Mouse (Mus musculus) left cerebral cortex, postnatal 4 days (tissue): ENCODE results near the gene Mylk. TPM values are rescaled to one million over a fixed set of nuclear protein-coding genes. Genes with fewer than 3 reads are reported as not detected.
A peak's percentile ranks its signal among the peaks of the same experiment; 100 is the strongest.
"Not testable (repeated sequence)": the region's sequence is repeated elsewhere in the genome, so short reads cannot be mapped to it uniquely, and the experiment has no call there.

Source experiments
- DNase-seq: peaks from one replicate; pipeline ENCODE4 v3.0.0-alpha.2; 2022
- intact Hi-C: fragments of 180-260 bp; cut with DNase I; formaldehyde crosslinking; loops from one replicate; pipeline ENCODE4 v1.15.1; 2025
- total RNA-seq, 2 experiments: library from RNA; stranded (reverse); gene quantifications; 2 replicates each; pipeline ENCODE4 v1.2.3; 2021

Mylk gene
- 1 to 10 TPM; 6.6 to 8.6 TPM for total RNA-seq

DNA sequence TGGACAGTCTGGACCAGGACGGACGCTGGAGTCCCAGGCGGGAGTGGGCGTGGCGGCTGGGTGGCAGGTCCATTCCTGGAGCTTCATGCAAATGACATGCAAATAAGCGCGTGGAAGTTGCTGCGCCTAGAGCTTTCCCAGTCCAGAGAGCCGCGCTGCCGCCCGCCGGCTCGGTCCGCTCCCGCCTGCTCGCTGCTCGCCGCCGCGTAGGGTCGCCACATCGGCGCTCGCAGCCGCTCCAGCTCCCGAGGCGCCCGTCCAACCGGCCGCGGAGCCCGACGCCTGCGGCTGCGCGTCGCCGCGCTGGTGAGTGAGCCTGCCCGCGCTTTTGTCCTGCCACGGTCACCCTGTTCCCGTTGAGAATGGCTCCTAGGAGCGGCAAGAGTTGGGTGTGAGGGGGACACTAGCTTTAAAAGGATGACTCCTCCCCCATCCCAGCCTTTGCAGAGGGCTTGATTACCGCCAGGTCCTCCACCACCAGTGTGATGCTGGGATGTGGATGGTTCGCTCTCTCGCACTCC lies at the start of gene Mylk:
Gene Mylk, plus strand, starts transcription at position 146 of the 521 bp plus-strand sequence.
- intact Hi-C loops: no loop called here
- peak; percentile 80 for DNase-seq

DNA sequence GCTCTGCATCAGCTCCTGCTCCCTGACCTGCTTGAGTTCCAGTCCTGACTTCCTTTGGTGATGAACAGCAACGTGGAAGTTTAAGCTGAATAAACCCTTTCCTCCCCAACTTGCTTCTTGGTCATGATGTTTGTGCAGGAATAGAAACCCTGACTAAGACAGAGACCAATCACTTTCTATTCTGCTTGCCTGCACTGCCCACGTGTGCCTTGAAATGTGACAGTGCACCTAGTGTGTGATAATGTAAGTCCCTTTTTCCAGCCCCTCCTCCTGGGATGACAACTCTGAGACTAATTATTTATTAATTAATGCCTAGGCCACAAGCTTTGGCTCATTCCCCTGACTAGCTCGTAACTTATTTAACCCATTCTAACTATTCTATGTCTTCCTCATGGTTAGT lies 46.3 kb upstream of the Mylk start:
- intact Hi-C loops: loop anchor here (10.0 kb wide), 2 partner anchors 354 to 504 kb away; no protein-coding TSS in a partner anchor
- not testable (repeated sequence) for DNase-seq

DNA sequence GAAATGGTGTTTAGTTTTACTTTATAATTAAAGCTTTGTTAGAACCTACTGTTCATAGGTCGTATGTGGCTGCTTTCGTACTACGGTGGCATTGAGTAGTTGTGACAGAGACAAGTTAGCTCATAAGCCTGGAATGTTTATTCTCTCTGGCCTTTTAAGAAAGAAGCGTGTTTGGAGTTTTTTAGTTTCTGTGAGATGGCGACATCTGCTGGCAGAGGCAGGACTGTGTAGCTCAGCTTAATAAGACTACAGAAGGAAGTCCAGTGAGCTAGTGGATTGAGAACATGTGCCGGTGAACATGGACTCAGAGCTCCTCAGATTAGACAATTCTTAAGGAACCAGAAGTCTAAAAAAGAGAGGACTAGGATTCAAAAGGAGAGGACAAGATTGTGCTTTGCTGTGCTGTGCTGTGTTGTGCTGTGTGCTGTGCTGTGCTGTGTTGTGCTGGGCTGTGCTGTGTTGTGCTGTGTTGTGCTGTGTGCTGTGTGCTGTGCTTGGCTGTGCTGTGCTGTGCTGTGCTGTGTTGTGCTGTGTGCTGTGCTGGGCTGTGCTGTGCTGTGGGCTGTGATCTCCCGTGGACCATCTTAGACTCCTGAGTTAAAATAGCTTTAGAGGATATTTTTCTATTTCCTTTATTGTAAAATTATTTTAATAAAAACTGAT lies 44.7 kb upstream of the Mylk start:
- peak; percentile 62 for DNase-seq
- intact Hi-C loops: no loop called here

DNA sequence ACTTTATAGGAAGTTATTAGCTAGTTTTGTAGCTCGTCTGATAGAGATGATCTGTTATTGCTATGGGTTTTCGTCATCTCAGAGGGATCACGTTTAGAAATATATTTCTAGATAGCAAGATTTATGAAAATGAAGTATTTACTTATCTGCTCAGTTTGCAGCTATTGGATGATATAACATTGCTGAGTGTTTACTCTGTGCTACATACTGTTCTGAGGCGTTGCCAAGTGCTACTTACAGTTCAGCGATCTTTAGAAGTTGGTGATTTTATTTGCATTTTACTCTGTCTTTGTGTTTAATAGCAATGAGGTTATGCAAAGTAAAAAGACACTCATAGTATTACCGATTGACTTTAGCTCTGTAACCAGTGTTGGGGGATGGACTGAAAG lies 44.2 kb upstream of the Mylk start:
- intact Hi-C loops: no loop called here

DNA sequence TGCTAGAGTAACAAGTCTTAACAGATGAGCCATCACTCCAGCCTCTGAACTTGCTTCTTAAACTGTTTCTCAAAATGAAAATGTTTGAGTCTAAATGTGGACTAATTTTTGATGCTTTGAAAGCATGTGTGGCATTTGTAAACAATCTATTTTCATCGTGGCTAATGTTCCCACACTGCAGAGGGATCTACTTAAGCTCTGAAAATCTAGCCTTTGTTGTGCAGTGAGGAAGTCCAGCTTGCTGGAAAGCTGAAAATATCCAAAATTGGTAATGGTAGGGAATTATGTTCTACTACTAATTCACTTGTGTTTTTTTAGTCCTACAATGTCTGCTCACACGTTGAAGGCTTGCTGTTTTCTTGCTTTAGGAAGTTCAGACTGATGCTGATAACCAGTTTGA lies 39.0 kb upstream of the Mylk start:
- no peak for DNase-seq
- intact Hi-C loops: no loop called here

More for the DNA sequence above, 44.2 kb upstream of the Mylk start:
- no peak for DNase-seq

DNA sequence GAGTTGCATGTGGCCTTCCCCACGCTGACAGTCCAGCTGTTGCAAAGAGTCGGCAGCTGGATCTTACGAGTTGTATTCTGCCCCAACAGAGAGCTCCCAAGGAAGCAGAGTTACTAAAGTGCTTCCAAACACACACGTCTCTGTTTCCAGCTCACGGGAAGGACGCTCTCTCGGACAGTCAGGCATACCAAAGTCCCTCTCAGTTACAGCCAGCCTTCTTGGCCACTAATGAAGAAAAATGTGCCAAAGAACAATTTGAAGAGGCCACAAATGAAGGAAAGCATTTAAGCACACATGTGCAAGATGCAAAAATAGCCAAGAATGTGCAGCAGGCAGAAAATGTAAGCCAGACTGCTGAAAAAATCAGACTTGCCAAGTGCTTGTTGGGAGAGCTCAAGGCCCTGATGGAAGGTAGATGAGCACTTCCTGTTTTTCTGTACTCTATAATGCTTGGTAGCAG lies 38.5 kb upstream of the Mylk start:
- intact Hi-C loops: no loop called here
- no peak for DNase-seq

DNA sequence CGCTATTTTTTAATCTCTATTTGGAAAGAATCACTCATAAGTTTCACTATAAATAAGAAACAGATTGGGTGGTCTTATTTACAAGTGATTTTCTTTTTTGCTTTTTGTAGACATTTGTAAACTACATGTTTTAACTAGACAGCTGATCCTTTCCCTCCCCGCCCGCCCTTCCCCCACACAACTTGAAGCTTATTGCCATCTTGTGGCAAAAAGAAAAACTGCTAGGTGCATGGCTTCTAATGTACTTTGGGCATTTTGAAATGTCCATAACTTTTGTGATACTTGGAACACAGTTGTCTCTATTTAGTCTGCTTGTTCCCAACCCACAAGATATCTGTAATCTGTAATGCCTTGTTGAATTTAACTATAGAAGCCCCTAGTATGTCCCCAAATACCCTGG lies 33.5 kb upstream of the Mylk start:
- intact Hi-C loops: no loop called here
- no peak for DNase-seq

DNA sequence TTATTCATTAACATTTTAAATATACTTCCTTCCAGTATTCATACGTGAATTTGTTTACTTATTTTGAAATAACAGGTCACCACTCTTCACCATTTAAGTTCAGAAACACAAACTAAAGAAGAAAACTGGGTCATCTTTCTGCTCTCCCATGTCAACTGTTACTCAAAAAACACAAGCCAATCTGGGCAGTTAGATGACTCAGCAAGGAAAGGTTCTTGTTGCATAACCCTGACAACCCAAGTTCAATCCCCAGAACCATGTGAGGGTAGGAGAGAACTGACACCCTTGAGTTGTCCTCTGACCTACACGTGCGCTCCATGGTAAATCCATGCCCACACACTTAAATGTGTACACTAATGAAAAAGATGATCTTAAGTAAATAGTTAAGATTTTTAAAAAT lies 19.9 kb upstream of the Mylk start:
- intact Hi-C loops: no loop called here
- DNase-seq: no peak

DNA sequence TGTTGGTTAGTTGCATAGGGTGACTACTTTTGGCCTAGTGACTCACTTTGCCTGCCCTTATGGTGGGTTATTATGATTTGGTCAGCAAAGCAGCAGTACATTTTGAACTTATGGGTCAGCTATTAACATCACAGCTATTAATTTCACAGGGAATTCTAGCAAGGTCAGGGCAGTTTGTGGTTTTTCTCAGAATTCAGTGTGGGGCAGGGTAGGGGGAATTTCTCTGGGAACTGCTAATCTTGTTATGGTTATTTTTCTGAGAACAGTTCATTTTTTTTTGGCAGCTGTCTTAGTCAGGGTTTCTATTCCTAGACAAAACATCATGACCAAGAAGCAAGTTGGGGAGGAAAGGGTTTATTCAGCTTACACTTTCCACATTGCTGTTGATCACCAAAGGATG lies 16.4 kb upstream of the Mylk start:
- intact Hi-C loops, DNase-seq: not testable (repeated sequence)

DNA sequence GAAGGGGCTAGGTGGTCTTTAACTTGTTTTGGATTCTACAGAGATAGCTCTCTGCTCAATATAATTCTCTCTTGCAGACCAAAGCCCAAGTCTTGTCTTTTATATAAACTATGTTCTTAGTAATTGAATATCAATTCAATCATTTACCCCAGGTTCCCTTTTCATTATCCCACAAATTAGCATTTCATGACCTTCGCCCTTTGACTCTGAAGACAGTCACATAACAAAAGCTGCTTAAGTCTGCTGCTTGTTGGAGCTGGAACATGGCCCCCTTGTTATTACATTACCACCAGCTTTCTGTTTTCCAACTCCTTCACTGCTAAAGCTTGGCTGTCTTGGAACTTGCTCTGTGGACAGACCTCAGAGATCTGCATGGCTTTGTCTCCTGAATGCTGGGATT lies 15.6 kb upstream of the Mylk start:
- intact Hi-C loops: no loop called here

DNA sequence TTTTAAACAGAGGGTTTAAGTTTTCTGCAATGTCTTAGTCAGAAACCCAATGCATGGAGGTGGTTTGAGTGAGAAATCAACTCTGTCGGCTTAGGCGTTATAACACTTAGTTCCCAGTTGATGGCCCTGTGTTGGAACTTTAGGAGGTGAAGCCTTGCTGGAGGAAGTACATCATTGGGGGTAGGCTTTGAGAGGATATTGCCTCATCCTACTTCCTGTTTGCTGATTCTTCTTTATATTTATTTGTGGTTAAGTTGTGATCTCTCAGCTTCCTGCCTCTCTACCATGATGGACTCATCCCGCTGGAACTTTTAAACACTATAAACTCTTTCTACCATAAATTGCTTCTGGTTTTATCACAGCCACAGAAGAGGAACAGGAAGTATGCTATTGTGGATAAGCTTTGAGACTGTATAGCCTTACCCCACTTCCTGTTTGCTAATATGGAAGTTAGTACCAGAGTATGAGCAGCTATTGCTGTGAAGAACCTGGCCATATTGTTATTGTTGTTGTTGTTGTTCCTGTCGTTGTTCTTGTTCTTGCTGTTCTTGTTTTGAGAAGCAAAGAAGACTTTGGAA lies 6.3 kb upstream of the Mylk start:
- no peak for DNase-seq
- intact Hi-C loops: no loop called here

More for the DNA sequence above, 15.6 kb upstream of the Mylk start:
- DNase-seq: no peak

DNA sequence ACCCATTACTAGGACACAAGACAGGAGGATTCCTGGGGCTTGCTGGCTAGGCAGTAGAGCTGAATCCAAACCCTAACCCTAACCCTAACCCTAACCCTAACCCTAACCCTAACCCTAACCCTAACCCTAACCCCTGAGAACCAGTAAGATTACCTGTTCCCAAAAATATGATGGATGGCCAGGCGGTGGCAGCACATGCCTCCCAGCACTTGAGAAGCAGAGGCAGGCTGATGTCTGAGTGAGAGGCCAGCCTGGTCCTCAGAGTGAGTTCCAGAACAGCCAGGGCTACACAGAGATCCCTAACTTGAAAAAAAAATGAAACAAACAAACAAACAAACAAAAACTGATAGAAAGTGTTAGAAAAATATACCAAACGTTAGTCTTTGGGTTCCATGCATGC lies 2.1 kb upstream of the Mylk start:
- intact Hi-C loops: no loop called here
- no peak for DNase-seq

DNA sequence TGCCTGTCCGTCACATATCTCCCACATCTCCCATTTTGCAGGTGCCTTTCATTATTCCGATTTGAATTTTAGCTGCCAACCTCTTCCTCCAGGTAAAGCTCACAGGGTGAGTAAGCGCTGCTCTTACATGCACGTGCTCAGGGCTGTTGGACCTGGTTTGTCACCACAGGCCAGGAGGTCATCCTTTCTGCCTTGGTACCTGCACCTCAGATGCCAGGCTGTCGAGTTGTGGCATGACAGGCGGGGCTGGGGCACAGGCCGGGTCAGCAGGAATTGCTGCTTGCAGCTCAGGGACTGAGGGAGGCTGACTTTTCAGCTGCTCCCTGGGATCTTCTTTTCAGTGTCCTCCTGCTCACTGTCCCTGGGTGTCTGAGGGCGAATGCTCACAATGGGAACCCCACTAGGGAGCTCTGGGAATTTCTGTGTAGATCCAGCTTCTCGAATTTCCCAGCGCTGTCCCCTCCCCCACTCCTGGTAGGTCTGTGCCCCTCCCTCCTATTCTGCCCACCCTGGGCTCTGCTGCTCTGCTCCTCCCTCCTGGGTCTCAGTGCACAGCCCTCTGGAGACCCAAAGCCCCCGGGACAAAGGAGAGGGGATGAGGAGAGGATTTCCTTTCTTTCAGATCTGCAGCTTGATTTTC lies 3.2 kb downstream of the Mylk start:
- DNase-seq: no peak
- intact Hi-C loops: no loop called here

DNA sequence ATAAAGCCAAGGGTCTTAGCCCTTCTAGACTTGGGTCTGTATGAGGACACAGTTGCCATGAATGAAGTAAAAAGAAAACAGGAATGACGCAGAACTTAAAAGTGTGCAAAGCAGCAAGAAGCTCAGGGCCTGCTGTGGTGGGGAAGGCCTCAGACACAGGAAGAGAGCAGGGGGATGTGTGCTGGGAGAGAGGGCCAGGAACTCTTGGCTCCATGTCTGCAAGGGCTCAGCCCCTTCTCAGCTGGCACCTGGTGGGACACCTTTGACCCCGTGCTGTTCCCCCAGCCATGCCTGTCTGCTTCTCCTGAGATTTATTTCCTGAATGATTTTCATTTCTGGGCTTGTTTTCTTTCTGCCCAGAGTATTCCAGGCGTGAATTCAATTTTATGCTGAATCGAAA lies 4.5 kb downstream of the Mylk start:
- intact Hi-C loops: no loop called here
- DNase-seq: no peak

DNA sequence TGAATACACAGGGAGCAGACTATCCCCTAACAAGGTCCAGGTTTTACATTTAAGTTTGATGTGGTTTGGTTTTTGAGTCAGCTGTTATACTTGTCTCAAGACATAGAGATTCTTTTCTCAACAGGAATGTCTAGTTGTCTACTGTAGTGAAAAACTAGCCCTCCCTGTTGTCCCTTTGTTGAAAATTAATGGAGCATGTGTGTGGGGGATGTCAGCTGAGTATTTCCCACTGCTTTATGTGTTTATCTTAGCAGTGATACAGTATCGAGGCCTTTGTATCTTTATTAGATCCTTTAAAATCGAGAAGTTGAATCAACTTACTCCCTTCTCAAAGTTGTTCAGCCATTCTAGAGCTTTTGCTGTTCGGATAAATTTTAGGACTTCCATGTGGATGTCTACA lies 7.0 kb downstream of the Mylk start:
- intact Hi-C loops: no loop called here

DNA sequence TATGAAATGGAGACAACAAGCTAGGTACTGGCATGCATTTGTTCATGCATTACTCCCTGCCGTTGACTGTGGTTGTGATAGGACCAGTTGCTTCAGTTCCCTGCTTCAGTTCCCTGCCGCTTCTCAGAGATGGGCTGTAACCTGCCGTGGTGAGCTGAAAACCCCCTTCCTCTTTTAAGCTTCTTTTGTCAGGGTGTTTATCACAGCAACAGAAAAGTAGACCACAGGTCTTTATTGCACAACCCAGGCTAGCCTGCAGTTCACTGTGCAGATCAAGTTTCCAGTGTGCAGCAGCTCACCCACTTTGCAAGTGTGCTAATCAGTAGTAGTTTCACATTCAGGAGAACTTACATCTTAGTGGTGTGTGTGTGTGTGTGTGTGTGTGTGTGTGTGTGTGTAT lies 8.0 kb downstream of the Mylk start:
- no peak for DNase-seq
- intact Hi-C loops: no loop called here

More for the DNA sequence above, 7.0 kb downstream of the Mylk start:
- DNase-seq: no peak

DNA sequence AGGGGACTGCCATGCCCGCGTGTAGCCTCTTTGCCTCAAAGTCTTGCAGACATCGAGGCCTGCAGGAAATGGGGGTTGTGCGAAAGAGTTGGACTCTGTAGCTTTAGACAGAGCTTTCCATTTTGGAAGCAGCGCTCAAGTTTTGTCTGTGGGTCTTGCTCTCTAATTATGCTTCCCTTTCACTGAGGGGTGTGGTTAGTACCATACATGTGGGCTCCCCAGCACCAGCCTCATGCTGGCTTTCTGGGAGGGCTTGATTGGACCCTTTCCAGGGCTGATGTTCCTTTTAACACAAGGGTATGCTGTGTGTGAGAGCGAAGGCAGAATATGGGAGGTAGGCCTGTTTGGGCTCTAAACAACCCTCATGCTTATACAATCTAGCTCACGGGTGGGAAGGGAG lies 12.0 kb downstream of the Mylk start:
- DNase-seq: no peak
- intact Hi-C loops: no loop called here

DNA sequence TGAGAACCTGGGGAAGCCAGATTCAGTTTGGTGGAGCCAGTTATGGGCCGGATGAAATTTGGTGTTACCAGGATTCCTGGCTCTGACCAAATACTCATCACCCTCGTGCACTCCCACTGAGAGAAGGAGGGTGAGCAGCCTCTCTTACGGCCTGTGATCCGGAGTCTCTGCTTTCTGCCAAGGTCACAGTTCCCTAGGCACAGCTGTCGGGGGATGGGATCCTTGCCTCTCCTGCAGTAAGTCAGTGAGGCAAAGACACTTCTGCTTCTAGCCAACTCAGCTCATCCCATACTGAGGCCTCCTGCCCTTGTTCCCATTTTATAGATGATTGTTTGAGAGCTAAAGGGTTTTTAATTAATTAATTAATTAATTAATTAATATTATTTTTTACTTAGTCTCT lies 13.2 kb downstream of the Mylk start:
- intact Hi-C loops: no loop called here
- no peak for DNase-seq

DNA sequence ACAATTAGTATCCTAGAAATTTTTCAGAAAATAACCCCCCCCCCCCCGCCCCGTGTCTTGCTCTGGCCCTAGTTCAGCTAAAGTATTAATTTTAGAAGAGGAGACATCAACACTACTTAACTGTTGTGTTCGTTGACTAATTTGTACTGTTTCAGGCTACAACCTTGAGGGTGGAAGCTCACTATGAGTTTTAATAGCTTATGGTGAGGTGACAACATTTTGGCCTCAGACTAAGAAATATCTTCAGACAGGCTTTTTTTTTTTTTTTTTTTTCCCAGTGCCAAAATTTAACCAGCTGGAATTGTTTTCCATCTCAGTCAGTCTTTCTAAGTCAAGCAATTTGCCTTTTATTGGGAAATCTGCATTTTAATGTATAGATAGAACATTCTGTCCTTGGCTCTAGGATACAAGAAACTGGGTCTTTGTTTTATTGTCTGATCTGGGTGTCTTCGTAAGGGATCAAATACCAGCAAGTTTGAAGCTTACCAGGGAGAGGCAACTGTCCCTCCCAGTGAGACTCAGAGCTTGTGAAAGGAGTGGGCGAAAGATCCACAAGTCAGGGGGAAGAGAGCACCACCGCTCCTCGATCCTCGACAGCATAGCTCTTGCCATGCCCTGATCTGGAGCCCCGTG lies 19.1 kb downstream of the Mylk start:
- intact Hi-C loops: no loop called here
- no peak for DNase-seq

DNA sequence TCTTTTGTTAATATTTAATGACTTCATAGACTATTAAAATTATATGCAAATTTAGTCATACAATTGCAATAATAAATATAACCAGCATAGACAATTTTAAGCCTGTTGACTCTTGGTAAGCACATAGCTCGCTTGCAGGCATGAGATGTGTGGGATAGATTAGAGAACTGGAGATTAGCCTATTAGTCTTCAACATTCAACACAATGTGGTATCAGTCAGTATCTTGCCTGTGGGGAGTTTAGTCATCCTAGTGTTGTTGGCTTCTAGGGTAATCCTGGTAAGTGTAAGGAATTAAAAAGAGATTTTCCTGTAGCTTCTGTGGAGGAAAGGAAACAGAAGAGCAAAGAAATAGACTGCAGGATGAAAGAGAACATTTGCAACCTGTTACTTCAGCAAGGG lies 20.7 kb downstream of the Mylk start:
- intact Hi-C loops: no loop called here
- DNase-seq: no peak

DNA sequence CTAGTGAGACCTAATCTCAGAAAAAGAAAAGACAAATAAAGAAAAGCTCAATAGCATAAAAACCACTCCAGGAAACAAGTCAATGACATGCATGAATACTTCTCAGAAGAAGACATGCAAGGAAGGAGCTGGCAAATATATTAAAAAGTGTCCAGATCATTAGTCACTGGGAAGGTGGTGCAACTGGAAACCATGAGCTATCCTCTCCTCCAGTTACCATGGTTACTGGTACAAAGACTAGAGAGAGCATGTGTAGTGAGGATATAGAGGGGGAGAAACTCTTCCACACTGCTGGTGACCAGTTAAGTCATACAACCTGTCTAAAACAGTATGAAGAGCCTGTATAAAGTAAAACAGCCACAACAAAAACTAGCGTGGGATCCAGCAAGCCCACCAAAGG lies 21.2 kb downstream of the Mylk start:
- DNase-seq: no peak
- intact Hi-C loops: no loop called here

DNA sequence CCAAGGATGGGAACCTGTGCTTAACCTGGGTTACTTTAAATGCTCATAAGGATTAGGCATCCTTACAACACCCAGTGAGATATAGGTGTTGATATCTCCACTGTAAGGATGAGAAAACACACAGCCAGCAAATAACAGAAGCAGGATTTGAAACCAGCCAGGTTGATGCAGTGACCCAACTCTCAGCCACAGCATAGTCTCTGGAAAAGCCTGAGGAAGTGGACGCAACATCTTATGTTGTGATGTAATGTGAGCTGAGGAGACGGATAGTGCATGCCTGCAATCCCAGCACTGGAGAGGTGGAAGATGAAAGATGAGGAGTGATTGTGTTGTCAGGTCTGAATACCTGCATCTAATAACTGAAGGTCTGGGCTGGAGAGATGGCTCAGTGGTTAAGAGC lies 22.4 kb downstream of the Mylk start:
- intact Hi-C loops: no loop called here
- DNase-seq: no peak
